Mouse (Mus musculus): Measurements from ENCODE around the gene Gm20388. TPM values are rescaled to one million over a fixed set of nuclear protein-coding genes. Genes with fewer than 3 reads are reported as not detected.

Gene Gm20388
- total RNA-seq, 4 experiments from 2014 or later = 0.17 to 15.1 (median 6.6) TPM

- DNase-seq (ENCODE audit: low spot score in 2 of 2) = no peak
These were observed 3006.1 kb downstream of the Gm20388 start for GRCm38 (mm10) chr8:122916766-122917165.

- DNase-seq (ENCODE audit: low spot score in 2 of 2) = no peak
These were observed 3007.1 kb downstream of the Gm20388 start for GRCm38 (mm10) chr8:122917531-122918392.

DNA sequence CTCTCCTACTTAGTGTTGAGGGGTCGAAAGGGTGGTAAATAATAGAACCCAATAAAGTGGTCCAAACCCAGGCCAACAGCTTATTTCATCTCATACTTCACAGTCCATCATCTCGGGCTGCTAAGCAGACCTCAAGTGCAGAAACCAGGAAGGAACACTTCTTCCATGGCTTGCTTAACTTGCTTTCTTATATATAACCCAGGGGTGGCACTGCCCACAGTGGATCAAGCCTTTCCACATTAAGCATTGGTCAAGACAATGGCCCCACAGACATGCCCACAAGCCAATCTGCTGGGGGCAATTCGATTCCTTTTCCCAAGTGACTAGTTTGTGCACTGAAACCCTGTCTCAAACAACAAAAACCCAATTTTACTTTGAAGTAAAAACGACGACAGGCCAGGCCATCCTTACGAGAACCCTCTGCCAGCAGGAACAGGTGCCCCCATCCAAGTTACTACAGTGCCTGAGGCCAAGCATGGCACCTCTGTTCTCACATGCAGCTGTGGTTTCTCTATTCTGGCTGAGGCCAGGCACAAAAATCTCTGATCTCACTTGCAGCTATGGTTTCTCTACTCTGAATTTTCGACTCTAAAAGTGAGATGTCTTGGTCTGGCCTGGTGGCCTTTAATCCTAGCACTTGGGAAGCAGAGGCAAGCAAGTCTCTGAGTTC is 3007.9 kb downstream of the Gm20388 start:
- no peak for DNase-seq (ENCODE audit: low spot score in 2 of 2)

DNA sequence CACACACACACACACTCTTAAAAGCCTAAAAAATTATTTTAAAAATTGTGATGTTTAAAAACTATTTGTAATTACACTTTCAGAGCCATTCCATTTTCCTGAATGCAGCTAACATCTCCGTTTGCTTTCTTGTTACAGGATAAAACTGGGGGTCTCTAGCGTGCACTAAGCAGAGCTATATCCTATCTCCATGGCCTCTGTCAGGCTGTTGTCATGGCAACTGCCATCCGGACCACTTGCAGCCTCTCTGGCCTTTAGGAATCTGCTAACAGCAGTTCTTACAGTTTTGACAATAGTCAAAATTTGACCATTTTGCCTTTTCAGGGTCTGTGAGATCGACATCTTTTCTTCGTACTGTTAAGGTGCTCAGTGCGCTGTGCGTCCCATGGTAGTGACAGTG is 3010.2 kb downstream of the Gm20388 start:
- DNase-seq (ENCODE audit: low spot score in 2 of 2) = no peak

DNA sequence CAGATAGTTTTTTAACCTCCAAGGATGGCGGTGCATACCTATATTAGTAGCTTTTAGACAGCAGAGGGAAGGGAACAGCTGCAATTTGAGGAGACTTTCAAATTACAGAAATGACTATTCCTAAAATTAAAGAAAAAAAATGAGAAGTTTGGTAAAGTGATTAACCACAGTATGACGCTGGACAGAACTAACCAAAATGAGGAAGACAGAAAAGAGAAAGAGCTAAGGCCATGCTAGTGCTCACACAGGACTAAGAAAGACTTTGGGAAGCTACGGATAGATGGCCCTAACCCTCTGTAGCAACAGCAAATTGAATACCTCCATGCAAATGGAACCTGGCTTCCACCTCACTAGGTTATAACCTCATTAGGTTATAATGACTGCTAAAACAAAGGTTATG is 3012.3 kb downstream of the Gm20388 start:
- no peak for DNase-seq (ENCODE audit: low spot score in 2 of 2)

- no peak for DNase-seq (ENCODE audit: low spot score in 2 of 2)
These were observed 3012.9 kb downstream of the Gm20388 start for GRCm38 (mm10) chr8:122923431-122924090.

GRCm38 (mm10) chr8:122924091-122924490 is 3013.4 kb downstream of the Gm20388 start:
- no peak for DNase-seq (ENCODE audit: low spot score in 2 of 2)

DNA sequence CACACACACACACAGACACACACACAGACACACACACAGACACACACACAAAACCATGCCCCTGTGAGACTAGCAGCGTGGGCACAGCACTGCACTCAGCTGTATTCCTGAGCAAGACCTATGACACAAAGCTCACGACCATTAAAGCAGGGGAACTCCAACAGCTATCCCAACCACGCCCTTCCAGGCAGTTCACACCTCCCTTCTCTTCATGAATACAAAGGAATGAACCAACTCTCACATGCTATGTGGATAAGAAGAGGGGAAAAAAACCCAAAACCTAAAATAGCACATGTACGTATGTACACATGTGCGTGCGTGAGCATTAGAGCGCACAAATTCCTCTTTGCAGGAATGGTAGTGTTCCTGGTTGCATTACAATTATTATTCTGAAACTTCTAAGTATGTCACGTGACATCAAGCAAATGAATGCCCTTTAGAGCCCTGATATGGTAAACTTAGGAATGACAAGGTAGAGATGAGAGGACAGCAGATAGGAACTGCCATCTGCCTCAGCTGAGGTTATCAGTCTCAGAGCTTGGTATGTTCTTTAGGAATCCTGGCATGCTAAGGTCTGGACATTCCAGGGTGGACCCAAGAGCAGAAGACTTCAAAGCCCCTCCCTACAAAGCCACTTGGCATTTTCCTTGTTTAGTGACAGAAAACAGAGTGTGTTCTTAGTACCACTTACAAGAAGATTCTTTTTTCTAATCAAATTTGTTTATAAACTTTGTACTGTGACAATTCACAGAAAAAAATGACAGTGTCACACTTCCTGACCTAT is 3015.5 kb downstream of the Gm20388 start:
- DNase-seq (ENCODE audit: low spot score in 2 of 2) = no peak

- DNase-seq (ENCODE audit: low spot score in 2 of 2) = no peak
These were observed 3016.1 kb downstream of the Gm20388 start for GRCm38 (mm10) chr8:122926782-122927181.

DNA sequence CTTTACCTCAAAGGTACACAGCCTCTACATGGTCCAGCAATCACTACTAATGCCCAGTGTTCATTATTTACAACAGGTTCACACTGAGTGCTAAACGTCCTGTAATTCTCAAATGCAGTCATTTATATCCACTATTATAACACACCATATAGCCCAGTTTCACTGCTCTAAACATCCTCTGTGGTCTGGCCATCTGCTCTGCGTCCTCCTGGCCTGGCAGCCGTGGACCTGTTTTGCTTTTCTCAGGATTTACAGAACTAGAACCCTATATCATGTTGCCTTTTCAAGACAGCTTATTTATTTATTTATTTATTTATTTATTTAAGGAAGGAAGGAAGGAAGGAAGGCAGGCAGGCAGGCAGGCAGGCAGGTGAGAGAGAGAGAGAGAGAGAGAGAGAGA is 3017.2 kb downstream of the Gm20388 start:
- DNase-seq (ENCODE audit: low spot score in 2 of 2) = no peak

GRCm38 (mm10) chr8:122928631-122929224 is 3018.1 kb downstream of the Gm20388 start:
- no peak for DNase-seq (ENCODE audit: low spot score in 2 of 2)

DNA sequence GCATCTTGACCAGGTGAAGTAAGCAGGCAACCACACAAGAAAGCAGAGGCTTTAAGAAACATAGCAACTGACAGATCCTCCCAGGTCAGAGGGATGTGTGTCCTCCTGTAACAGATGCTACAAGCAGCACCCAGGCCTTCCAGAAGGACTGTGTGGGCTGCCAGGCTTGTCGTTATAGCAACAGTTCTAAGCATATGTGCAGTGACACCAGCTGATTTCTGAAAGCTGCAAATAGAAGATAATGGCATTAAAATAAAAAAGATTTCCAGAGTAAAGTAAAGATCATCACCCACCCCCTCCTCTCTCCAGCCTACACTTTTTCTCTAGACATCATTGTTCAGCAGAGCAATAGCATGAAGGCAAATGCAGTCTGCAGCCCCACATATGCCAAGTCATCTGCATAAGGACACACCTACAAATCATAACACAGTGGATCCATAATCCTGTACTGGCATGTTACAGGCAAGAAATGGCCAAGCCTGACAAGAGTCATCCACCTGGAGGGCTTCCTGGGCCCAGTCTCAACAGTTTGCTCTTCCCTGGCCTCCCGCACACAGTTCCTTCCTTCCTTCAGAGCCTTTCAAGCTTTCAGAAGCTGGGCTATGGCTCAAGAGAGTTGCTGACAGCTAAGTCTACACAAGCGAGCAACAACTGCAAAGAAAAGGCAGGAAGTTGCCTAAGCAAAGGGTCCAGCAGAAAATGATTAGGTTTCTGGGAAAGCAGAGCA is 3021.4 kb downstream of the Gm20388 start:
- peak; percentile 87 to 89 for DNase-seq (ENCODE audit: low spot score in 2 of 2)

DNA sequence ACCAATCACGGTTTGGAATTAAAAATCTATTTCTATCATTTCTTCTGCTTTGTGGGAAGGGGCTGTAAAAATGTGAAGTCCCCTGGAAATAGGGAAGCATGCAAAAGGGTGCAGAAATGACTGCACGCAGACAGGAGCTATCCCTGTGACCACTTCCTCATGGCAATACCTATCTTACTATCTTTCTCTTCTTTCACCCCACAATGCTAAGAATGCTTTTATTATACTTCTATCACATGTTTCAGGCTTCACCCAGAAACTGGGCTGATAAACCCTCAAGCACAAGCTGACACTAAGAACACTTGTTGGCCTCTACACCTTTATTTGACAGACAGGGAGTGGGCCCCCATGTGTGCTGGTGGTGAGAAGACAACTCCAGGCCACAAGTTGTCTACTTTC is 3021.9 kb downstream of the Gm20388 start:
- DNase-seq (ENCODE audit: low spot score in 2 of 2) = no peak

DNA sequence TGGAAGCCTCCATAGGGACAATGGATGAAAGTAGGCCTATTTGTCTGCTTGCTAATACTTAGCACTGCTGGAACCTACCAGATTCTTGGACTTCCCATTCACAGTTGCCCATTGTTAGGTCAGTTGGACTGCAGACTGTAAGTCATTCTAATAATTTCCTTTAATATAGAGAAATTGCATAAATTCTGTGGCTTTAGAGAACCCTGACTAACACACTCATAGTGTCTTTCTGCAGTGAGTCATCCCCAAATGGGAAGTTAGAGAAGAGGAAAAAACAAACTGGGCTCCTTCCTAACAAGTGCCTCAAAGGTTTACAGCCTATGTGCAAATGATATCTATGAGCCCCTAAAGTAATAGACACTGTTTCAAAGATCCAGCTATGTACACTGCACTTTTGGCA is 3023.3 kb downstream of the Gm20388 start:
- DNase-seq (ENCODE audit: low spot score in 2 of 2) = no peak

GRCm38 (mm10) chr8:122935118-122935517 is 3024.5 kb downstream of the Gm20388 start:
- no peak for DNase-seq (ENCODE audit: low spot score in 2 of 2)

DNA sequence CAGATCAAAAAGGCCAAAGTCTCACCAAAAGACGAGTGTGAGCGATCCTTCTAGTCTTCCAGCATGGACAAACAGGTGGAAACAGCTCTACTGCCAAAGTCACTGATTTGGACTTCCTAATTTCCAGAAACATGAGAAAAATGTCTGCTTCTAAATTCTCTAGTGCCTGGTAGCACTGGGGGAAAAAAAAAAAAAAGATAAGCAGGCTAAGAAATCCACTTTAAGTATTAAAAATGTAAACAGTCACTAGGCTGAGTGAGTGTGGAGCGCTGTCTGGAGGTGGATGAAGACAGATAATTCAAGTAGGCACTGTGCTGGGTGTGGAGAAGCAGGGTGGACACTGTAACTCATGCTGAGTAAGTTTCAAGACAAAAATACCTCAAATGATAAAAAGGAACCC is 3025.3 kb downstream of the Gm20388 start:
- DNase-seq (ENCODE audit: low spot score in 2 of 2) = no peak

DNA sequence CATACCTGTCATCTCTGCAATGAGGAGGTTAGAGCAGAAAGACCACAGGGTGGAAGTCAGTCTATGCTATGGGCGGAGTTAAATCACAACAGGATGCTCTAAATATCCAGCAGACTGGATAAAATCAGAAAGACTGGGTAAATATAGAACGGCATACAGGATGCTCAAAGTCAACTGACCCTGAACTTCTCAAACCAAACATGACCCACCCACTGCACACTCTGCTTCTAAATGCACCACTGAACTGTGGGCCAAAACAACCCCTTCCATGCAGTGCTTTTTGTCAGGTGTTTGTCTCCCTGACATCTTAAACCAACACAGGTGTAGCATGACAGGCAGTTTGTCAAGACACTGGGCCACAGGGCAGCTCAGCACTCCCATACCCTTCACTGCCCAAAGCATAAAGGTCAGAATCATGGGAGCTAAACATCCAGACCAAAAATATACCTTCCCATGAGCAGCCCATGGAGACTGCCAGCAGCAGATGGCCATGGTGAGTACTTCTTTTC is 3027.0 kb downstream of the Gm20388 start:
- no peak for DNase-seq (ENCODE audit: low spot score in 2 of 2)

DNA sequence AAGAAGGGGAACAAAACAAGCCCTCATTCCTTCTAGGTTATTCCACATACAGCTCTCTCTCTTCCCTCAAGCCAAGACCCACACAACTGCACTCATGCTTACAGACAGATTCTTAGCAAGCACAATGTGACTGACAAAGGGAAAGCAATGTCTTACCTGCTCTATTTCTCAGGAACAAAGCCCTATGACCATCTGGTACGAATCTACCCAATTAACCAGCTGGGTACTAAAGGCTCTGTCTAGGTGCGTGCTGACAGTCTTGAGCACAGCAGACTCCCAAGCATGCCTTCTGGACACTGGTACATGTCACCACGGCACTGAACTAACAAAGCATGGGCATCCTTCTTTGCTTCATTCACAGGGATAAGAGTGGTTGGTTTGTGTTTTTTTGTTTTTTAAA is 3027.5 kb downstream of the Gm20388 start:
- no peak for DNase-seq (ENCODE audit: low spot score in 2 of 2)

DNA sequence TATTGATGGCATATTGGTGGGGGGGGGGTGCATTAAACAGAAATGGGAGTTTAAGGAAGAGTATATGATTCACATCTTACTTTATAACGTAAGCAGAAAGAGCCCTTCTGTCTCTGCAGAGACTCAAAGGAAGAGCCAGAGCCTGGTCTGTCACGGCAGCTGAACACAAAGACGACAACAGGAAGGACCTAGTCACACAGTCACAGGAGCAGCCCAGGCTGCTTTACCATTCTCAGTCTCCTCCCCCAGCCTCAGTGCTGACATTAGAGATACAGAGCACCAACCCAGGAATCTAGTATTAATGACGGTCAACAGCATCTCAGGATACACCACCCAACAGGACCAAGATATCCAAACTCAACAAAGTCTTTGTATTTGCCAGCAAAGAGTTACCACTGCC is 3027.9 kb downstream of the Gm20388 start:
- DNase-seq (ENCODE audit: low spot score in 2 of 2) = no peak
